22 mouse cellular contexts compared by ENCODE assay signal in genomic region chr5:137915550-137915949, GRCm38 (mm10). TPM values are rescaled to one million over a fixed set of nuclear protein-coding genes. Genes with fewer than 3 reads are reported as not detected.
DNase-seq lines count a peak whose midpoint lies in the region; ATAC-seq and TF ChIP-seq lines count a peak whose summit lies in the region.
"Had no signal": no experiment of that assay in that cellular context is flagged by ENCODE, and none has a peak within 500 bp of the region (broad histone marks: within the 10 kb centered on the region; RNA-seq: fewer than 3 reads in every experiment).

No protein-coding gene starts in this region.

- no peak overlapping the region for H3K4me3 ChIP-seq in liver, postnatal 0 days (ENCODE audit: low read depth, low read length)
- H3K4me3 ChIP-seq in liver, embryonic 11.5 days (ENCODE audit: low read depth, low read length), result no peak overlapping the region
- H3K4me3 ChIP-seq in forebrain, embryonic 11.5 days (ENCODE audit: low read depth, low read length), result no peak overlapping the region
- H3K4me3 ChIP-seq: embryonic facial prominence, embryonic 12.5 days; forebrain, embryonic 13.5 days; midbrain, embryonic 12.5 days; myocyte had no signal

- DNase-seq in adrenal gland, postnatal 10 days, result peak; percentile 3
- no peak for DNase-seq in adrenal gland, postnatal 4 days (ENCODE audit: low spot score in 2 of 2)
- peak; percentile 23 for DNase-seq in liver, postnatal 0 days
- DNase-seq in liver, embryonic 11.5 days (ENCODE audit: low spot score), result no peak
- peak; percentile 40 to 55 for DNase-seq in cerebellum, postnatal 25 days
- peak; percentile 6 for DNase-seq in lung, postnatal 10 days
- no peak for DNase-seq in heart, adult 11 months
- DNase-seq in forebrain, embryonic 11.5 days (ENCODE audit: low spot score), result no peak
- DNase-seq: adrenal gland, postnatal 14 days; thymus, postnatal 25 days had no signal

- no peak overlapping the region for H3K9ac ChIP-seq in liver, postnatal 0 days (replicated peaks)
- no peak overlapping the region for H3K9ac ChIP-seq in liver, embryonic 11.5 days (ENCODE audit: low read depth, low read length)
- no peak overlapping the region for H3K9ac ChIP-seq in forebrain, embryonic 11.5 days (ENCODE audit: low read length)
- H3K9ac ChIP-seq: embryonic facial prominence, embryonic 12.5 days; forebrain, embryonic 13.5 days; hindbrain, embryonic 14.5 days; midbrain, embryonic 12.5 days had no signal

- no peaks in the 10 kb centered on the region for H3K9me3 ChIP-seq in liver, postnatal 0 days (ENCODE audit: low read length)
- H3K9me3 ChIP-seq in liver, embryonic 11.5 days (ENCODE audit: control insufficient read depth, low read length), result no peaks in the 10 kb centered on the region
- H3K9me3 ChIP-seq in forebrain, embryonic 11.5 days (ENCODE audit: control insufficient read depth, low read length), result no peaks in the 10 kb centered on the region
- H3K9me3 ChIP-seq: embryonic facial prominence, embryonic 12.5 days; forebrain, embryonic 13.5 days; midbrain, embryonic 12.5 days had no signal

- no peak overlapping the region for H3K27ac ChIP-seq in liver, postnatal 0 days (ENCODE audit: low read depth)
- no peak overlapping the region for H3K27ac ChIP-seq in liver, embryonic 11.5 days (ENCODE audit: low read depth, low read length)
- no peak overlapping the region for H3K27ac ChIP-seq in forebrain, embryonic 11.5 days (ENCODE audit: low read depth, low read length)
- H3K27ac ChIP-seq: embryonic facial prominence, embryonic 12.5 days; forebrain, embryonic 13.5 days; hindbrain, embryonic 14.5 days; midbrain, embryonic 12.5 days; stomach, postnatal 0 days had no signal

- no peaks in the 10 kb centered on the region for H3K4me1 ChIP-seq in liver, postnatal 0 days (ENCODE audit: insufficient read depth)
- H3K4me1 ChIP-seq in liver, embryonic 11.5 days (replicated peaks; ENCODE audit: control insufficient read depth, insufficient read depth, low read length), result no peaks in the 10 kb centered on the region
- no peaks in the 10 kb centered on the region for H3K4me1 ChIP-seq in forebrain, embryonic 11.5 days (replicated peaks; ENCODE audit: control insufficient read depth, insufficient read depth, low read length)
- H3K4me1 ChIP-seq: embryonic facial prominence, embryonic 12.5 days; forebrain, embryonic 13.5 days; midbrain, embryonic 12.5 days had no signal

- WGBS in liver, postnatal 0 days (ENCODE audit: insufficient replicate concordance), result 59% methylated on average over 6 of the region's 6 CpGs
- 70% methylated on average over 6 of the region's 6 CpGs for WGBS in liver, embryonic 11.5 days
- WGBS in forebrain, embryonic 11.5 days, result 84% methylated on average over 6 of the region's 6 CpGs

- H3K36me3 ChIP-seq in liver, postnatal 0 days (replicated peaks; ENCODE audit: insufficient read depth, low read length), result no peaks in the 10 kb centered on the region; the same call in none of the 2 replicates
- H3K36me3 ChIP-seq in liver, embryonic 11.5 days (ENCODE audit: control insufficient read depth, insufficient read depth, low read length), result no peaks in the 10 kb centered on the region
- no peaks in the 10 kb centered on the region for H3K36me3 ChIP-seq in forebrain, embryonic 11.5 days (ENCODE audit: control insufficient read depth, insufficient read depth, low read length)
- H3K36me3 ChIP-seq: embryonic facial prominence, embryonic 12.5 days; midbrain, embryonic 12.5 days had no signal

- no peak overlapping the region for H3K4me2 ChIP-seq in liver, postnatal 0 days (ENCODE audit: low read depth, low read length)
- H3K4me2 ChIP-seq in liver, embryonic 11.5 days, result no peak overlapping the region
- H3K4me2 ChIP-seq in forebrain, embryonic 11.5 days (ENCODE audit: low read depth, low read length, severe bottlenecking), result no peak overlapping the region
- H3K4me2 ChIP-seq: embryonic facial prominence, embryonic 12.5 days; forebrain, embryonic 13.5 days; hindbrain, embryonic 14.5 days; midbrain, embryonic 12.5 days had no signal

- ATAC-seq in liver, postnatal 0 days, result peak; percentile 64
- no peak for ATAC-seq in liver, embryonic 11.5 days (replicated peaks; ENCODE audit: low FRiP score)
- ATAC-seq in forebrain, embryonic 11.5 days (replicated peaks; ENCODE audit: low FRiP score), result no peak
- ATAC-seq: forebrain, embryonic 13.5 days; intestine, postnatal 0 days had no signal

- TF ChIP-seq CTCF in liver, postnatal 0 days (IDR thresholded peaks at IDR 0.05; ENCODE audit: low read depth), result no peak

- no peaks in the 10 kb centered on the region for H3K27me3 ChIP-seq in liver, postnatal 0 days (ENCODE audit: insufficient read depth, low read length)
- H3K27me3 ChIP-seq in liver, embryonic 11.5 days (replicated peaks; ENCODE audit: control insufficient read depth, insufficient read depth, low read length), result no peaks in the 10 kb centered on the region
- H3K27me3 ChIP-seq in forebrain, embryonic 11.5 days (ENCODE audit: control insufficient read depth, insufficient read depth, low read length), result no peaks in the 10 kb centered on the region
- H3K27me3 ChIP-seq: CH12.LX; embryonic facial prominence, embryonic 12.5 days; forebrain, embryonic 13.5 days; midbrain, embryonic 12.5 days had no signal

- no peak for TF ChIP-seq EP300 in liver, postnatal 0 days (IDR thresholded peaks at IDR 0.05; ENCODE audit: low read depth)

RNA-seq across cellular contexts. Expression of gene Cyp3a13, which starts 5.9 kb away (rescaled TPM):
- total RNA-seq in adrenal gland, postnatal 10 days (2021), result 1 to 10 TPM; 3.0 to 8.2 TPM
- total RNA-seq in adrenal gland, postnatal 4 days (2021), result 1 to 10 TPM in 1 of 2 experiments, under 1 TPM in 1; 0.17 to 3.0 TPM
- 81.3 and 89.1 TPM in 2 replicates for polyA plus RNA-seq in liver, postnatal 0 days (2015; fragmentation: Nextera tagmentation; extraction: Ambion mirVana)
- polyA plus RNA-seq in liver, embryonic 11.5 days (2014; fragmentation: Nextera tagmentation; extraction: Ambion mirVana), result 0.79 and 0.95 TPM in 2 replicates
- polyA plus RNA-seq in forebrain, embryonic 11.5 days (2014; fragmentation: Nextera tagmentation; extraction: Ambion mirVana), result not detected in 2 replicates
- total RNA-seq: CH12.LX; layer of hippocampus, postnatal 10 days; left cerebral cortex, postnatal 10 days; neutrophil, adult 5-6 weeks had no signal
- polyA plus RNA-seq: embryonic facial prominence, embryonic 12.5 days; forebrain, embryonic 13.5 days; hindbrain, embryonic 14.5 days; midbrain, embryonic 12.5 days; spleen, adult 2 months had no signal

RNA-seq across cellular contexts. Expression of gene Pilrb2, which starts 43.9 kb away (rescaled TPM):
- 1 to 10 TPM; 2.0 to 2.2 TPM for total RNA-seq in adrenal gland, postnatal 10 days (2021)
- total RNA-seq in adrenal gland, postnatal 4 days (2021), result 1 to 10 TPM; 2.8 to 3.4 TPM
- 11.6 and 13.2 TPM in 2 replicates for polyA plus RNA-seq in liver, postnatal 0 days (2015; fragmentation: Nextera tagmentation; extraction: Ambion mirVana)
- 1.3 and 2.1 TPM in 2 replicates for polyA plus RNA-seq in liver, embryonic 11.5 days (2014; fragmentation: Nextera tagmentation; extraction: Ambion mirVana)
- polyA plus RNA-seq in forebrain, embryonic 11.5 days (2014; fragmentation: Nextera tagmentation; extraction: Ambion mirVana), result not detected in 2 replicates
- total RNA-seq: CH12.LX; layer of hippocampus, postnatal 10 days; left cerebral cortex, postnatal 10 days had no signal
- polyA plus RNA-seq: forebrain, embryonic 13.5 days; hindbrain, embryonic 14.5 days; midbrain, embryonic 12.5 days; myocyte had no signal

RNA-seq across cellular contexts. Expression of gene Gjc3, which starts 47.3 kb away (rescaled TPM):
- total RNA-seq in adrenal gland, postnatal 10 days (2021), result 1 to 10 TPM; 1.2 to 2.2 TPM
- total RNA-seq in adrenal gland, postnatal 4 days (2021), result 1 to 10 TPM; 2.3 to 2.4 TPM
- 0.22 and 0.26 TPM in 2 replicates for polyA plus RNA-seq in liver, postnatal 0 days (2015; fragmentation: Nextera tagmentation; extraction: Ambion mirVana)
- polyA plus RNA-seq in liver, embryonic 11.5 days (2014; fragmentation: Nextera tagmentation; extraction: Ambion mirVana), result 0.14 TPM in 1 of 2 replicates, not detected in the other
- polyA plus RNA-seq in forebrain, embryonic 11.5 days (2014; fragmentation: Nextera tagmentation; extraction: Ambion mirVana), result not detected in 2 replicates
- total RNA-seq: CH12.LX; neutrophil, adult 5-6 weeks had no signal
- polyA plus RNA-seq: myocyte had no signal

RNA-seq across cellular contexts. Expression of gene Pilrb1, which starts 57.6 kb away (rescaled TPM):
- 1 to 10 TPM; 1.5 to 2.1 TPM for total RNA-seq in adrenal gland, postnatal 10 days (2021)
- total RNA-seq in adrenal gland, postnatal 4 days (2021), result 1 to 10 TPM; 2.9 to 3.6 TPM
- 11.7 and 11.9 TPM in 2 replicates for polyA plus RNA-seq in liver, postnatal 0 days (2015; fragmentation: Nextera tagmentation; extraction: Ambion mirVana)
- polyA plus RNA-seq in liver, embryonic 11.5 days (2014; fragmentation: Nextera tagmentation; extraction: Ambion mirVana), result 1.5 and 1.6 TPM in 2 replicates
- polyA plus RNA-seq in forebrain, embryonic 11.5 days (2014; fragmentation: Nextera tagmentation; extraction: Ambion mirVana), result not detected in 2 replicates
- total RNA-seq: CH12.LX; layer of hippocampus, postnatal 10 days; left cerebral cortex, postnatal 10 days had no signal
- polyA plus RNA-seq: forebrain, embryonic 13.5 days; hindbrain, embryonic 14.5 days; midbrain, embryonic 12.5 days; myocyte had no signal

Comparison
In these comparisons a context has a peak if more than half of its experiments do, and no peak if none do; other contexts are left out.
1. DNase-seq: peak in adrenal gland, postnatal 10 days (single experiment), liver, postnatal 0 days (single experiment), cerebellum, postnatal 25 days (2 of 2) and lung, postnatal 10 days (single experiment); none in adrenal gland, postnatal 4 days (0 of 2), liver, embryonic 11.5 days (single experiment), heart, adult 11 months (single experiment) and forebrain, embryonic 11.5 days (single experiment).
2. RNA of gene Cyp3a13, which starts 5.9 kb away (polyA plus RNA-seq): 81.3 to 89.1 TPM in liver, postnatal 0 days; 0.79 to 0.95 TPM in liver, embryonic 11.5 days and not detected in forebrain, embryonic 11.5 days; every median in the first group is over 10 times any median in the second.